Mouse (Mus musculus) thymus, adult 2 months (tissue): ENCODE measurements at regions not wholly inside any gene's neighbourhood (a gene's known extent, or its start where the extent isn't known, plus 50 kb on each side); places are given as distances from the start of the nearest gene placed in this dataset.

Source experiments
- DNase-seq: peaks from one replicate; pipeline ENCODE4 v3.0.0; 2021
- H3K27ac ChIP-seq: fragments of 200-500 bp; 2 replicates; pipeline ENCODE4 v1.5.1; 2012; ENCODE audit warnings: low read length, control low read depth; ENCODE audit not compliant: control insufficient read depth, insufficient read depth
- H3K27me3 ChIP-seq: fragments of 200-500 bp; 2 replicates; pipeline ENCODE4 v1.6.1; 2012; ENCODE audit warnings: mild to moderate bottlenecking, low read length, moderate library complexity, mixed read lengths; ENCODE audit not compliant: control insufficient read depth, insufficient read depth
- H3K36me3 ChIP-seq: fragments of 200-500 bp; 2 replicates; pipeline ENCODE4 v1.6.1; 2012; ENCODE audit warnings: mild to moderate bottlenecking, low read length, moderate library complexity; ENCODE audit not compliant: control insufficient read depth, insufficient read depth
- H3K4me1 ChIP-seq: fragments of 200-500 bp; replicated peaks from 2 replicates; pipeline ENCODE4 v1.6.1; 2012; ENCODE audit warnings: low read length; ENCODE audit not compliant: control insufficient read depth, insufficient read depth
- H3K4me3 ChIP-seq: fragments of 200-500 bp; 2 replicates; pipeline ENCODE4 v1.5.1; 2012; ENCODE audit warnings: mild to moderate bottlenecking, low read length, control low read depth, moderate library complexity; ENCODE audit not compliant: control insufficient read depth, insufficient read depth
- CTCF ChIP-seq: fragments of 200-500 bp; IDR thresholded peaks from 2 replicates; pipeline ENCODE4 v1.5.1; 2012; ENCODE audit warnings: mild to moderate bottlenecking, control low read depth, low read length, moderate library complexity, borderline replicate concordance; ENCODE audit not compliant: control insufficient read depth, poor library complexity, insufficient read depth; ENCODE audit errors: extremely low read depth
- POLR2A ChIP-seq: fragments of 200-500 bp; IDR thresholded peaks from 2 replicates; pipeline ENCODE4 v1.6.1; 2012; ENCODE audit warnings: mild to moderate bottlenecking, low read length, control low read depth, moderate library complexity; ENCODE audit not compliant: control insufficient read depth, poor library complexity, insufficient read depth; ENCODE audit errors: extremely low read depth
- WGBS: fragments of 180-500 bp; shearing (Covaris S2); methylation state at CpG from one replicate; pipeline ENCODE4 v1.1.7; 2018; 5-methylcytosine and 5-hydroxymethylcytosine counted together

DNA sequence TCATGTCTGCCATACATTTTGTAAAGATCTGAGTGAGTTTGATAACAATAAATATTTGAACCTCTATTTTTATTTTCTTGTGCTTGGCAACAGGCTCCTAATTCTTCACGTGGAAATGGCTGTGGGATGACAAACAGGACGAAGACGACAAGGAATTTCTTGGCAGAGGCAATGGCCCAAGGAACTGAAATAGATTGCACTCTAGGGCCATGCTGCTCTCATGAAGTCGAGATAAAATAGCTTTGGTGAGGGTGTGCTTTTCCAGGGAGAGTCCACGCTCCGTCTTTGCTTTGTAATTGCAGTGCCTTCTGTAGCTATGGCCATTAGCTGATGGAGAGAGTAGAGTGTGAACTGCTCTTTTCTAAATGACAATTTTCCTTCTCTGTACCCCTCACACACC lies 50.9 kb upstream of the 1810046K07Rik start:
- no peak for DNase-seq
- H3K27ac ChIP-seq = no peak overlapping the region
- no peaks in the 10 kb centered on the region for H3K27me3 ChIP-seq
- 86% methylated on average over 6 of the region's 6 CpGs for WGBS
- no peak overlapping the region for H3K4me3 ChIP-seq
- no peaks in the 10 kb centered on the region for H3K36me3 ChIP-seq
- no peak for TF ChIP-seq POLR2A
- no peak for TF ChIP-seq CTCF
- H3K4me1 ChIP-seq = no peaks in the 10 kb centered on the region

DNA sequence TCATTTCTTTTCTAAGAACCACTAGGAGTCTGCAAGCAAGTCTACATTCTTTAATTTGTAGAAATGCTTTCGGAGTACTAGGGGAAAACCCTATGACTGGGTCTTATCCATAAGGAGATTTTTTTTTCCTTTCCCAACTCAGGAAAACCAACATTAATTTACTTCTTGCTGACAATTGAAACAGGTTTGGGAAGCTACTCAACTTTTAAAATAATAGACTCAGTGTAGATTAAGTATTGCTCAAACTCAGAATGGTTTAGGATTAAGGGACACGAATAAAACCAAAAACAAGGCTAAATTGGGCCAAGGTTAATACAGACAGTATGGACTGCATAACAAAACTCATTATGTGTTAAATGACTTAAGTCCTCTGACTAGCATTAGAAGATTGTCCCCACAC lies 65.2 kb upstream of the 1810046K07Rik start:
- no peak overlapping the region for H3K27ac ChIP-seq
- H3K36me3 ChIP-seq = no peaks in the 10 kb centered on the region
- no peak overlapping the region for H3K4me3 ChIP-seq
- TF ChIP-seq CTCF (no peak), POLR2A (no peak)
- H3K27me3 ChIP-seq = no peaks in the 10 kb centered on the region
- 0 out of 2 replicates have a peak, but pooled peaks cover 2% of the 10 kb centered on the region for H3K4me1 ChIP-seq
- 92% methylated on average over 2 of the region's 2 CpGs for WGBS
- no peak for DNase-seq

DNA sequence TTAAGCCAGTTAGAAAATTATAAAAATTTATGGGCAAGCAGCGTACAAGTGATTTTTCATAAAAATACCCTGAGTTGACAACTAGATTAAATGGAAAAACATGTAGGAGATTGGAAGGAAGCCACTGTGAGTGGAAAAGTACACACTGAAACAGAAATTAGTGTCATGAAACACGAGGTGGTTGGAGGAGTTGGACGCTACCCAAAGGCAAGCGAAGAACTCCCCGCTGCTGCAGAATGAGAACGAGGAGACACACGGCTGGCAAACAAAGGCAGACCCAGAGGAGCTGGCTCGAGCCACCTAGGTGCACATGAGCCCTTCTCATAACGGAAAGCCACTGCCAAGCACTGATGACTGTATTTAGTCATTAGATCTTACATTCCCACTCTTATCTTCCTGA lies 65.7 kb upstream of the 1810046K07Rik start:
- no peak overlapping the region for H3K27ac ChIP-seq
- no peaks in the 10 kb centered on the region for H3K36me3 ChIP-seq
- WGBS = 84% methylated on average over 9 of the region's 9 CpGs
- TF ChIP-seq CTCF = no peak
- TF ChIP-seq POLR2A = no peak
- no peak for DNase-seq
- H3K4me3 ChIP-seq = no peak overlapping the region
- H3K4me1 ChIP-seq = 0 out of 2 replicates have a peak, but pooled peaks cover 5% of the 10 kb centered on the region
- H3K27me3 ChIP-seq = no peaks in the 10 kb centered on the region

DNA sequence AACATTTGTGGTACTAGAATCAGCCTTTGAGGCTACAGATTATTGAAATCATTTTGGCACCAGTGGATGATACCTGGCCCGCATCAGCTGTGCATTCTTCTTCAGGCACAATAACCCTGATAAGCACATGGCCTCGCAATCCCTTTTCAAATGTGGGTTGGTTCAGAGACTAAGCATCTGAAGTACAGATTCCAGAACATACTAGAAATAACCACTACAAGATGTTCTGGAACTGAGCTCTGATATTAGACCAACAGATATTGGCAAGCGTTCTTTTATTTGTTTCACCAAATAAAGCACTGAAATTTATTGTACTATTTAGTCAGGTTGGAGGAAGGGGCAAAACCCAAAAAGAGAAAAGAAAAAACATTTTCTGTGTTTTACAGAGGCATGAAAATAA lies 68.1 kb upstream of the 1810046K07Rik start:
- H3K4me3 ChIP-seq = no peak overlapping the region
- no peaks in the 10 kb centered on the region for H3K36me3 ChIP-seq
- DNase-seq = no peak
- no peak for TF ChIP-seq CTCF
- TF ChIP-seq POLR2A = no peak
- no peaks in the 10 kb centered on the region for H3K27me3 ChIP-seq
- WGBS = 93% methylated on average over 3 of the region's 3 CpGs
- peaks cover 12% of the 10 kb centered on the region for H3K4me1 ChIP-seq
- H3K27ac ChIP-seq = no peak overlapping the region

DNA sequence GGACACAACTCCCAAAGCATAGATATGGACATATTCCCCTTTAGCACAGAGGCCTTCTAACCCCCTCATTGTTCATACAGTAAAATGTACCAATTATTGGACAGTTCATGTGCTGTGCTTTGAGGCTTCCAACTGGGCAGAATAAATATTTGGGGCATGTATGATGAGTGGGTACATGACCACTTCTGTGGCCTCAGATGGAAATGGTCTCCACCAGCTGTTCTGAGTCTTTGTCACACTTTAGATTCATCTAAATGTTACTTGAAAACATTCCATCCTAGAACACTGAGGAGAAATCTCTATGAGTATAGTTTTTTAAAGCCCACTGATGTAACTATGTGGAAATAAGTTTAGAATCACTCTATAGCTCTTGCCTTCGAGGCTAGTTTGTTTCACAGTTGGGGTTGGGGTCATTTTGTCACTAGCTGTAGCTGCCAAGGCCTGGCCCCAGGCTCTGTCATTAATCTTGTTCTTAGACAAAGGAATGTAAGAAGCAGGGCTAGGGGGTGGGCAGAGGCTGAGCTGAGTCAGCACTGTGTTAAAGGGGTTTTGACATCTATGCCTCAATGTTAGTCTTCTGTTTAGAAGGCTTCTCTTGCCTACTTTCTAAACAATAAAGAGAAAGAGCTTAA lies 69.0 kb upstream of the 1810046K07Rik start:
- TF ChIP-seq CTCF (no peak), POLR2A (no peak)
- no peaks in the 10 kb centered on the region for H3K27me3 ChIP-seq
- 75% methylated on average over 1 of the region's 1 CpGs for whole genome bisulfite sequencing
- H3K4me3 ChIP-seq = no peak overlapping the region
- H3K27ac ChIP-seq = no peak overlapping the region
- DNase-seq = no peak
- peaks cover 12% of the 10 kb centered on the region for H3K4me1 ChIP-seq
- no peaks in the 10 kb centered on the region for H3K36me3 ChIP-seq

GRCm38 (mm10) chr9:51398886-51399285 lies 70.2 kb upstream of the 1810046K07Rik start:
- TF ChIP-seq POLR2A (no peak), CTCF (no peak)
- 94% methylated on average over 4 of the region's 4 CpGs for WGBS
- no peak overlapping the region for H3K27ac ChIP-seq
- no peak for DNase-seq
- no peaks in the 10 kb centered on the region for H3K27me3 ChIP-seq
- no peaks in the 10 kb centered on the region for H3K36me3 ChIP-seq
- H3K4me3 ChIP-seq = no peak overlapping the region
- H3K4me1 ChIP-seq = peaks cover 12% of the 10 kb centered on the region

GRCm38 (mm10) chr9:51399356-51399755 lies 70.6 kb upstream of the 1810046K07Rik start:
- Histone ChIP-seq H3K27ac (no peak overlapping the region), H3K36me3 (no peaks in the 10 kb centered on the region), H3K4me3 (no peak overlapping the region), H3K4me1 (peaks cover 12% of the 10 kb centered on the region), H3K27me3 (no peaks in the 10 kb centered on the region)
- no peak for DNase-seq
- TF ChIP-seq POLR2A = no peak
- TF ChIP-seq CTCF = no peak
- WGBS = 95% methylated on average over 4 of the region's 4 CpGs
